Mouse (Mus musculus): ENCODE measurements around the gene Cma1.

DNA sequence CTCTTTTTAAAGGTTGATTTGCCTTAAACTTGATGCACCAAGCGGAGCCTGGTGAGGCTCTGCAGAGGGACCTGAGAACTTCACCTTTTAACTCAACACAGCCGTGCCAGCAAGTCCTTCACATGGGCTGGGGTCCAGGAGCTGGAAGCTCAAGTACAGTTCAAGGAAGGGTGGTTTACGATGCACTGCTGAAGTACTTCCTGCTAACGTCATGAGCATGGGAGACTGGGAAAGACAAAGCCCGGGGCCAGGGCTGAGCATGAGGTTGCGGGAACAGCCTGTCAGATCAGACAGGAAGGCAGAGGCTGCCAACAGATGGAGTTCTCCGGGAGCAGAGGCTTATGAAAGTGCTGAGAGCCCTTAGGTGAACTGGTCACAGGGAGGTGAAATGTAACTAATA, 10.9 kb downstream of the Cma1 start:
- TF ChIP-seq EP300 (IDR thresholded peaks at IDR 0.05; ENCODE audit: insufficient read depth, low read depth, low read length) (peak; percentile 63; the same call in 1 of the 2 replicates), CTCF (IDR thresholded peaks at IDR 0.05) (no peak), POLR2A (IDR thresholded peaks at IDR 0.05; ENCODE audit: insufficient read depth, low read depth, low read length) (no peak)
